Mouse (Mus musculus) G1E (cell line): Measurements from ENCODE around the gene D5Ertd579e.

Source experiments
- CTCF ChIP-seq: IDR thresholded peaks from 2 replicates; pipeline ENCODE4 v1.5.1; 2012; ENCODE audit warnings: low read depth, low read length, inconsistent platforms, mixed read lengths
- GATA1 ChIP-seq: IDR thresholded peaks from 2 replicates; pipeline ENCODE4 v1.6.1; 2012; ENCODE audit warnings: borderline replicate concordance, low read length, inconsistent platforms, mixed read lengths
- POLR2AphosphoS5 ChIP-seq: IDR thresholded peaks from 2 replicates; pipeline ENCODE4 v1.6.1; 2012; ENCODE audit warnings: low read depth, low read length, inconsistent platforms; ENCODE audit not compliant: insufficient replicate concordance
- TAL1 ChIP-seq: conservative IDR thresholded peaks from 2 replicates; pipeline ENCODE4 v1.6.1; 2012; ENCODE audit warnings: low read depth, low read length, inconsistent platforms, mixed read lengths

DNA sequence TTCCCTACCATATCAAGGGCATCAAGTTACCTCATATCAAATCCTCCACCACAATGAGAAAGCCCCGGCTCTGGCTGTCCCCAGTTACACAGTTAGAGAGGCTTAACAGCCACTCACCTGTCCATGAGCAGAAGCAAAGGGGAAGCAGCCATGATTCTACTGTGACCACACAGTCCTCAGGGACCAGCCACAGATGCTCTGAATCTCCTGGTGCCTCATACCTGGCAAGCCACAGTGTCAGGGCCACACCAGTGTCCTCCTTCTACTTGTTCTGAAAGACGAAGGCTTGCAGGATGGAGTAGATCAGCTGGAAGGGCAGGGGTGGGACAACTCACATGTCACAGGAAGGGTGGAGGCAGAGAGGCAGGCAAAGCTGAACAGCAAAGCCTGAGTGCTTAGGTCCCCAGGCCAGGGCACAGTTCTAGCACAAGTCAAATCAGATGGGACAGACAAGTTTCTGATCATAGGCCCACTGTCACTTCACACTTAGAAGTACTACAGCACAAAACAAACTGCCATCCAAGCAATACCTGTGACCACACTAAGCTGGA, 142.7 kb downstream of the D5Ertd579e start:
- TF ChIP-seq TAL1 (no peak), CTCF (no peak), GATA1 (no peak), POLR2AphosphoS5 (no peak)
